Mouse (Mus musculus) liver, embryonic 14.5 days (tissue): ENCODE results near the gene Rubcn.

Experiments
- CTCF ChIP-seq: IDR thresholded peaks from 2 replicates; pipeline ENCODE4 v1.5.1; 2016; ENCODE audit warnings: antibody characterized with exemption, low read depth, control low read depth
- EP300 ChIP-seq: IDR thresholded peaks from 2 replicates; pipeline ENCODE4 v1.6.1; 2016; ENCODE audit warnings: antibody characterized with exemption, low read depth

DNA sequence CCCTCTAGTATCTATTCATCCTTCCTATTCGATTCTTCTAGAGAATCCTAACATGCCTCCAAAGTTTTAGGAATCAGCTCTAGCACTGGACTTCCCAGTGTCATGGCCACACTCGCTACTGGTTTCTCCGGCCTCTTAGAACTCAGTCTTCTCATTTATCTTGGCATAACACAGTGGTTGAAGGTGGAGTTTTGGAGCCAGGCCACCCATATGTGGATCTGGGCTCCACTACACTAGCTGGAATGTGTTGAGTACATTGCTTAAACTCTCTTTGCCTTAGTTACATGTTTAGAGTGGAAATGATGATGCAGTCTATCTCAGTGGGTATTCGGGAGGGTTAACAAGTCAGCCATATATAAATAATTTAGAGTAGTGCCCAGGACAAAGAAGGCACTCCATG is 59.5 kb downstream of the Rubcn start:
- TF ChIP-seq CTCF, result no peak
- TF ChIP-seq EP300, result no peak
